Mouse (Mus musculus): ENCODE results near the gene Adgb. TPM values are rescaled to one million over a fixed set of nuclear protein-coding genes. Genes with fewer than 3 reads are reported as not detected.

The Adgb gene
- total RNA-seq, 2 experiments from 2014 or later: not detected

- no peak for ATAC-seq (replicated peaks; ENCODE audit: low FRiP score, poor library complexity, severe bottlenecking)
Measured at GRCm38 (mm10) chr10:10355605-10356227, 116.4 kb downstream of the Adgb start.

GRCm38 (mm10) chr10:10352184-10352583 lies 119.9 kb downstream of the Adgb start:
- no peak for ATAC-seq (replicated peaks; ENCODE audit: low FRiP score, poor library complexity, severe bottlenecking)

GRCm38 (mm10) chr10:10350550-10350949 lies 121.6 kb downstream of the Adgb start:
- no peak for ATAC-seq (replicated peaks; ENCODE audit: low FRiP score, poor library complexity, severe bottlenecking)

GRCm38 (mm10) chr10:10343930-10344329 lies 128.2 kb downstream of the Adgb start:
- no peak for ATAC-seq (replicated peaks; ENCODE audit: low FRiP score, poor library complexity, severe bottlenecking)

- no peak for ATAC-seq (replicated peaks; ENCODE audit: low FRiP score, poor library complexity, severe bottlenecking)
Measured at GRCm38 (mm10) chr10:10325560-10325959, 146.6 kb downstream of the Adgb start.

GRCm38 (mm10) chr10:10322961-10323360 lies 149.2 kb downstream of the Adgb start:
- no peak for ATAC-seq (replicated peaks; ENCODE audit: low FRiP score, poor library complexity, severe bottlenecking)

GRCm38 (mm10) chr10:10321119-10321781 lies 150.9 kb downstream of the Adgb start:
- ATAC-seq (replicated peaks; ENCODE audit: low FRiP score, poor library complexity, severe bottlenecking): no peak

GRCm38 (mm10) chr10:10320364-10321083 lies 151.6 kb downstream of the Adgb start:
- ATAC-seq (replicated peaks; ENCODE audit: low FRiP score, poor library complexity, severe bottlenecking): no peak

GRCm38 (mm10) chr10:10318086-10318485 lies 154.0 kb downstream of the Adgb start:
- ATAC-seq (replicated peaks; ENCODE audit: low FRiP score, poor library complexity, severe bottlenecking): no peak

GRCm38 (mm10) chr10:10315631-10316030 lies 156.5 kb downstream of the Adgb start:
- ATAC-seq (replicated peaks; ENCODE audit: low FRiP score, poor library complexity, severe bottlenecking): no peak

GRCm38 (mm10) chr10:10314521-10314920 lies 157.6 kb downstream of the Adgb start:
- ATAC-seq (replicated peaks; ENCODE audit: low FRiP score, poor library complexity, severe bottlenecking): no peak

- no peak for ATAC-seq (replicated peaks; ENCODE audit: low FRiP score, poor library complexity, severe bottlenecking)
Measured at GRCm38 (mm10) chr10:10309877-10310426, 162.2 kb downstream of the Adgb start.

GRCm38 (mm10) chr10:10309056-10309455 lies 163.1 kb downstream of the Adgb start:
- no peak for ATAC-seq (replicated peaks; ENCODE audit: low FRiP score, poor library complexity, severe bottlenecking)

GRCm38 (mm10) chr10:10307384-10307783 lies 164.7 kb downstream of the Adgb start:
- no peak for ATAC-seq (replicated peaks; ENCODE audit: low FRiP score, poor library complexity, severe bottlenecking)

GRCm38 (mm10) chr10:10304370-10304769 lies 167.8 kb downstream of the Adgb start:
- ATAC-seq (replicated peaks; ENCODE audit: low FRiP score, poor library complexity, severe bottlenecking): no peak

GRCm38 (mm10) chr10:10301692-10302091 lies 170.4 kb downstream of the Adgb start:
- ATAC-seq (replicated peaks; ENCODE audit: low FRiP score, poor library complexity, severe bottlenecking): no peak

GRCm38 (mm10) chr10:10300915-10301439 lies 171.1 kb downstream of the Adgb start:
- ATAC-seq (replicated peaks; ENCODE audit: low FRiP score, poor library complexity, severe bottlenecking): no peak

GRCm38 (mm10) chr10:10299987-10300386 lies 172.1 kb downstream of the Adgb start:
- ATAC-seq (replicated peaks; ENCODE audit: low FRiP score, poor library complexity, severe bottlenecking): no peak

- ATAC-seq (replicated peaks; ENCODE audit: low FRiP score, poor library complexity, severe bottlenecking): no peak
Measured at GRCm38 (mm10) chr10:10287221-10287867, 184.8 kb downstream of the Adgb start.

All from erythroblast, adult 5-6 weeks (primary cell).